Mouse (Mus musculus) forebrain, embryonic 16.5 days (tissue): ENCODE results near the gene Tpmt. TPM values are rescaled to one million over a fixed set of nuclear protein-coding genes. Genes with fewer than 3 reads are reported as not detected.
A peak's percentile ranks its signal among the peaks of the same experiment; 100 is the strongest.

ENCODE experiments used
- ATAC-seq: fragments of 200-750 bp; cut with Nextera tagmentation; 2 replicates; pipeline ENCODE4 v1.8.0; 2017; ENCODE audit warnings: mild to moderate bottlenecking, moderate library complexity
- H3K27ac ChIP-seq: fragments of 300-500 bp; sonication (generic); 2 replicates; pipeline ENCODE4 v1.5.1; 2014; ENCODE audit warnings: low read length, control low read depth
- H3K27me3 ChIP-seq: fragments of 300-500 bp; sonication (generic); replicated peaks from 2 replicates; pipeline ENCODE4 v1.6.1; 2014; ENCODE audit warnings: low read length; ENCODE audit not compliant: control insufficient read depth, insufficient read depth
- H3K36me3 ChIP-seq: fragments of 300-500 bp; sonication (generic); 2 replicates; pipeline ENCODE4 v1.6.1; 2014; ENCODE audit not compliant: control insufficient read depth, insufficient read depth
- H3K4me1 ChIP-seq: fragments of 300-500 bp; sonication (generic); replicated peaks from 2 replicates; pipeline ENCODE4 v1.6.1; 2014; ENCODE audit warnings: low read length; ENCODE audit not compliant: control insufficient read depth, insufficient read depth
- H3K4me2 ChIP-seq: fragments of 300-500 bp; sonication (generic); 2 replicates; pipeline ENCODE4 v1.6.1; 2014; ENCODE audit warnings: mild to moderate bottlenecking, low read length, control low read depth
- H3K4me3 ChIP-seq: fragments of 300-500 bp; sonication (generic); replicated peaks from 2 replicates; pipeline ENCODE4 v1.5.1; 2014; ENCODE audit warnings: mild to moderate bottlenecking, low read length, control low read depth
- H3K9ac ChIP-seq: fragments of 300-500 bp; sonication (generic); replicated peaks from 2 replicates; pipeline ENCODE4 v1.6.1; 2014; ENCODE audit warnings: low read depth, low read length, control low read depth
- H3K9me3 ChIP-seq: fragments of 300-500 bp; sonication (generic); 2 replicates; pipeline ENCODE4 v1.6.1; 2016; ENCODE audit warnings: low read length; ENCODE audit not compliant: control insufficient read depth
- WGBS: fragments of 180-500 bp; shearing (Covaris S2); extraction: QIAGEN DNeasy Blood & Tissue Kit; methylation state at CpG from one replicate; pipeline ENCODE4 v1.1.7; 2014; 5-methylcytosine and 5-hydroxymethylcytosine counted together
- polyA plus RNA-seq: library from polyadenylated mRNA; unstranded; fragments of >200 nt; fragmentation: Nextera tagmentation; extraction: Ambion mirVana; gene quantifications from 2 replicates; pipeline ENCODE4 v1.2.1, GENCODE M21; 2015

Gene Tpmt
- polyA plus RNA-seq, 1 experiment from 2014 or later: 24.2 TPM

- Histone ChIP-seq H3K4me2 (no peak overlapping the region), H3K36me3 (no peaks in the 10 kb centered on the region), H3K9ac (no peak overlapping the region), H3K27ac (no peak overlapping the region), H3K27me3 (0 out of 2 replicates have a peak, but pooled peaks cover 2% of the 10 kb centered on the region), H3K9me3 (no peaks in the 10 kb centered on the region), H3K4me1 (no peaks in the 10 kb centered on the region; the same call in 1 of the 2 replicates), H3K4me3 (no peak overlapping the region)
- 87% methylated on average over 7 of the region's 7 CpGs for WGBS
- no peak for ATAC-seq
Measured at GRCm38 (mm10) chr13:47019774-47020173, 24.8 kb downstream of the Tpmt start.

DNA sequence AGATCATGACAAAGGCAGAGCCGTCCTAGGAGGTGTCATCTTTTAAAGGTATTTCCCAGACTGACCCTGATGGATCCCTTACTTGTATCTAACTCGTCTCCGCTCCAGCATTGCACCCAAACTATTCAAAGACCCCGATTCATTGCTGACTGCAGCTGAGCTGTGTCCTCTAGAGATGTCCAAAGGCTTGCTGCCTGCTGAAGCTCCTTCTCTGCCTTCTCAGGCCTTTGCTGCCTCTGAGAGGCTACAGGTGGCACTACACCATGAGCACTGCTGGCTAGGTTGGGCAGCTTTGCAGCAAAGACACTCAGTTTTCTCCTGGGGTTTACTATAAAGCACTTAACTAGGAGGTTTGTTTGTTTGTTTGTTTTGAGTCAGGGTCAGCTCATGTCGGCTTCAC, 27.3 kb downstream of the Tpmt start:
- Histone ChIP-seq H3K4me2 (no peak overlapping the region), H3K36me3 (no peaks in the 10 kb centered on the region), H3K4me3 (no peak overlapping the region), H3K4me1 (peaks cover 8% of the 10 kb centered on the region; the same call in 1 of the 2 replicates), H3K9me3 (no peaks in the 10 kb centered on the region), H3K9ac (no peak overlapping the region), H3K27me3 (0 out of 2 replicates have a peak, but pooled peaks cover 2% of the 10 kb centered on the region), H3K27ac (no peak overlapping the region)
- 0 out of 2 replicates have a peak, but pooled peaks have one; percentile 38 for ATAC-seq
- 45% methylated on average over 5 of the region's 5 CpGs for WGBS

DNA sequence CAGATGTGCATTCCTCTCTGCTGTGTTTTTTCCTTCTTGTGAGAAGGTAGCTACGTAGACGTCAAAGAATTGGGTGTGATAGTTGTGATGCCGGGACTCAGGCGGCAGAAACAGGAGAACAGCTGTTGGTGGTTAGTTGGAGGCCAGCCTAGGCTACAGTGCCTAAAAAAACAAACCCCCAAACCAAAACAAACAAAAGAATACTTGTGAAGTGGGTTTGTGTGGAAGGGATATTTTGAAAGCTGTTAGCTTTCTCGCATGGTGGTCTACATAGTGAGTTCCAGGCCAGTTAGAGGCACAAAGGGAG, 29.4 kb downstream of the Tpmt start:
- H3K36me3 ChIP-seq: 0 out of 2 replicates have a peak, but pooled peaks cover under 1% of the 10 kb centered on the region
- H3K4me3 ChIP-seq: peak overlapping the region; percentile 69
- no peak for ATAC-seq
- H3K9ac ChIP-seq: peak overlapping the region; percentile 68; the same call in 1 of the 2 replicates
- WGBS: 74% methylated on average over 5 of the region's 5 CpGs
- peaks cover 8% of the 10 kb centered on the region; the same call in 1 of the 2 replicates for H3K4me1 ChIP-seq
- H3K4me2 ChIP-seq: peak overlapping the region; percentile 98
- no peak overlapping the region for H3K27ac ChIP-seq
- H3K27me3 ChIP-seq: 0 out of 2 replicates have a peak, but pooled peaks cover 2% of the 10 kb centered on the region
- H3K9me3 ChIP-seq: peaks cover 11% of the 10 kb centered on the region

DNA sequence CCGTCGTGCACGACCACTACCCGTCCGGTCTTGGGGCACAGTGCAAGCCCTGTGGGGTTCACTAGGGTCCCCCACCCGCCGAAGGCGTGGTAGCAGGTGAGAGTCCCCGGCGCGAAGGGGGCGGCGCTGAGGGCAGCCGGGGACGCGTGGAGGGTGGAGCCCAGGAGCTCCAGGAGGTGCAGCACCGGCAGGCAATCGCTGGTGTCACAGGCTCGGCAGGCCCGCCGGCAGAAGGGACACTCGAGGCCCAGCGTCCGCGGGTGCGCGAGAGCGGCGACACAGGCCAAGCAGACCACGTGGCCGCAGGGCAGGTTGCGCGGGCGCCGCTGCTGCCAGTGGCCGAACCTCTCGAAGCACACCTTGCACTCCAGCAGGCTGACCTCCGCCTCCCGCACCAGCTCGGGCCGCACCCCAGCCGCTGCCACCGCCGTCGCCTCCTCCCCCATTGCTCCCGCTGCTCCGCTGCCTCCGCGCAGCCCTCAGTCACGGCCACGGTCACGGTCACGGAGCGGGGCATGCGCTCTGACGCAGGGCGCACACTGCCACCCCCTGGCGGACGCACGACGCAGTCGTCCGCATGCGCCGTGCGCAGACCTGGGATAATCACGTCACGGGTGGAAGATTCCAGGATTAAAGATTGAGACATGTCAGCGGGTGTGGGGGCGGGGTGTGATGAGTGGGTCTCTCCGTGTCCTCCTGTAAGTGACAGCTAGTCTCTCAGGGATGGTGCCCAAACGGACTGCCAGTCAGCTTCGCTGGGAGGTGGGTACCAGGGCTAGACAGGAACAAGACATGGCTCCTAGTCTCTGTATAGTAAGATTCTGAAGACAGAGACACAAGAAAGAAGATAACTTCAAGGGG, 30.0 kb downstream of the Tpmt start, which contains the start of gene Nhlrc1:
TSS of gene Nhlrc1 (minus strand) at position 517 of the 861 bp plus-strand sequence.
- Histone ChIP-seq H3K36me3 (0 out of 2 replicates have a peak, but pooled peaks cover 3% of the 10 kb centered on the region), H3K9ac (peak within 1 kb of the TSS; percentile 68), H3K4me1 (peaks cover 8% of the 10 kb centered on the region; the same call in 1 of the 2 replicates), H3K4me2 (peak within 1 kb of the TSS; percentile 98), H3K27ac (no peak within 1 kb of the TSS), H3K4me3 (peak within 1 kb of the TSS; percentile 69), H3K27me3 (0 out of 2 replicates have a peak, but pooled peaks cover 2% of the 10 kb centered on the region), H3K9me3 (peaks cover 15% of the 10 kb centered on the region)
- peak; percentile 92 for ATAC-seq
- 3% methylated on average over 72 of the region's 73 CpGs for WGBS

GRCm38 (mm10) chr13:47013740-47014139, 30.8 kb downstream of the Tpmt start:
- no peak overlapping the region; the same call in 1 of the 2 replicates for H3K9ac ChIP-seq
- H3K36me3 ChIP-seq: 0 out of 2 replicates have a peak, but pooled peaks cover 3% of the 10 kb centered on the region
- H3K4me2 ChIP-seq: peak overlapping the region; percentile 98
- no peak for ATAC-seq
- peak overlapping the region; percentile 69 for H3K4me3 ChIP-seq
- no peak overlapping the region for H3K27ac ChIP-seq
- 67% methylated on average over 10 of the region's 10 CpGs for WGBS
- peaks cover 8% of the 10 kb centered on the region; the same call in 1 of the 2 replicates for H3K4me1 ChIP-seq
- peaks cover 15% of the 10 kb centered on the region for H3K9me3 ChIP-seq
- H3K27me3 ChIP-seq: 0 out of 2 replicates have a peak, but pooled peaks cover 2% of the 10 kb centered on the region

DNA sequence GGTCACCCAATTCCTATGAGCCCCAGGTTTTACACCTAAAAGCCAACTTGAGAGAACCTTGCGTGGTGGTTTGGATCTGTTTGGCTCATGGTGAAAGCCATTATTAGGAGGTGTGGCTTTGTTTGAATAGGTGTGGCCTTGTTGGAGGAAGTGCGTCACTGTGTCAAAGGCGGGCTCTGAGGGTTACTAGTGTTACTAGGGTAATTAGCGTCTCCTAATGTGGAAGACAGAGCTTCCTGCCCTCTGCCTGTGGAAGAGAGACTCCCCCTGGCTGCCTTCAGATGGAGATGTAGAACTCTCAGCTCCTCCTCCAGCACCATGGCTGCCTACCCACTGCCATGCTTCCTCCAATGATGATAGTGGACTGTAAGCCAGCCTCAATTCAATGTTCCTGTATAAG, 42.9 kb downstream of the Tpmt start:
- no peak overlapping the region for H3K4me2 ChIP-seq
- H3K9ac ChIP-seq: no peak overlapping the region
- WGBS: 92% methylated on average over 4 of the region's 4 CpGs
- no peak overlapping the region for H3K4me3 ChIP-seq
- H3K9me3 ChIP-seq: no peaks in the 10 kb centered on the region
- no peak for ATAC-seq
- no peaks in the 10 kb centered on the region for H3K27me3 ChIP-seq
- no peaks in the 10 kb centered on the region for H3K4me1 ChIP-seq
- no peaks in the 10 kb centered on the region for H3K36me3 ChIP-seq
- H3K27ac ChIP-seq: no peak overlapping the region

DNA sequence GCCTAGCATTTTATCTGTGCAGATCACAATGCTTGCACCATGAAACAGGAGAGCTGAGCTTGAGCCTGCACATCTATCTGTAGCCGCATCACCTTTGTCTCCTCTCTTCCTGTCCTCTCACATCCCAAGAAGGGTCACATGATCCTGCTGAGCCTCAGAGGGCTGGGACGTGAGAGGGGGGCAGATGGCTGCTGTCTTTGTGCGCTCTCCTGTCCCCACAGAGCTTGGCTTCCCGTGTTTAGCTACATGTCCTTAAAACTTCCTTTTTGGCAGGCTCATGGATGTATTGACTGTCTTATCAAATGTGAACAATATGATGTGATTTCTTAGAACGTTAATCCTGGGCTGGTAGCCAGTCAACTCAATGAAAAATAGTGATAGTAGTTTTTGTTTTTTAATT, 45.0 kb downstream of the Tpmt start:
- no peak for ATAC-seq
- Histone ChIP-seq H3K4me2 (no peak overlapping the region), H3K4me1 (no peaks in the 10 kb centered on the region), H3K9me3 (no peaks in the 10 kb centered on the region), H3K4me3 (no peak overlapping the region), H3K27me3 (no peaks in the 10 kb centered on the region), H3K27ac (no peak overlapping the region), H3K36me3 (no peaks in the 10 kb centered on the region), H3K9ac (no peak overlapping the region)
- WGBS: 59% methylated on average over 5 of the region's 5 CpGs

- H3K4me2 ChIP-seq: no peak overlapping the region
- no peak for ATAC-seq
- 80% methylated on average over 4 of the region's 4 CpGs for WGBS
- no peaks in the 10 kb centered on the region for H3K4me1 ChIP-seq
- H3K9ac ChIP-seq: no peak overlapping the region
- H3K4me3 ChIP-seq: no peak overlapping the region
- H3K27me3 ChIP-seq: no peaks in the 10 kb centered on the region
- no peaks in the 10 kb centered on the region for H3K9me3 ChIP-seq
- H3K27ac ChIP-seq: no peak overlapping the region
- no peaks in the 10 kb centered on the region for H3K36me3 ChIP-seq
Measured at GRCm38 (mm10) chr13:46997355-46997754, 47.2 kb downstream of the Tpmt start.

- ATAC-seq: no peak
- no peak overlapping the region for H3K4me2 ChIP-seq
- H3K36me3 ChIP-seq: no peaks in the 10 kb centered on the region
- H3K9me3 ChIP-seq: no peaks in the 10 kb centered on the region
- no peak overlapping the region for H3K4me3 ChIP-seq
- H3K9ac ChIP-seq: no peak overlapping the region
- 83% methylated on average over 2 of the region's 2 CpGs for WGBS
- H3K4me1 ChIP-seq: no peaks in the 10 kb centered on the region
- H3K27ac ChIP-seq: no peak overlapping the region
- no peaks in the 10 kb centered on the region for H3K27me3 ChIP-seq
Measured at GRCm38 (mm10) chr13:46993274-46993551, 51.3 kb downstream of the Tpmt start.
